Mouse (Mus musculus): ENCODE measurements around the gene Fsd1.
A peak's percentile ranks its signal among the peaks of the same experiment; 100 is the strongest.

Gene Fsd1

DNA sequence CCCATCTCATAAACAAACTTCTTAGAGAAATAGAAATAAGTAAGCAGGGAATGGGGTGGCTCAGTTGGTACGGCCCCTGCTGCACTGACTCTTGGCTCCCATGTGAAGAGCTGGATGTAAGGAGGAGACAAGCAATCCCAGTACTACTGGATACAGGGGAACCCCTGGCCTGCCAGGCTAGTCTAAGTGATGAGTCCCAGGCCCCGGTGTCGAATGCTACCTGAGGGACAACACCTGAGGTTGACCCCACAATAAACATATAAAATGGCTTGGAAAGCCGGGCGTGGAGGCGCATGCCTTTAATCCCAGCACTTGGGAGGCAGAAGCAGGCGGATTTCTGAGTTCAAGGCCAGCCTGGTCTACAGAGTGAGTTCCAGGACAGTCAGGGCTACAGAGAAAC, 45.1 kb downstream of the Fsd1 start:
- DNase-seq (ENCODE audit: low spot score), result no peak

DNA sequence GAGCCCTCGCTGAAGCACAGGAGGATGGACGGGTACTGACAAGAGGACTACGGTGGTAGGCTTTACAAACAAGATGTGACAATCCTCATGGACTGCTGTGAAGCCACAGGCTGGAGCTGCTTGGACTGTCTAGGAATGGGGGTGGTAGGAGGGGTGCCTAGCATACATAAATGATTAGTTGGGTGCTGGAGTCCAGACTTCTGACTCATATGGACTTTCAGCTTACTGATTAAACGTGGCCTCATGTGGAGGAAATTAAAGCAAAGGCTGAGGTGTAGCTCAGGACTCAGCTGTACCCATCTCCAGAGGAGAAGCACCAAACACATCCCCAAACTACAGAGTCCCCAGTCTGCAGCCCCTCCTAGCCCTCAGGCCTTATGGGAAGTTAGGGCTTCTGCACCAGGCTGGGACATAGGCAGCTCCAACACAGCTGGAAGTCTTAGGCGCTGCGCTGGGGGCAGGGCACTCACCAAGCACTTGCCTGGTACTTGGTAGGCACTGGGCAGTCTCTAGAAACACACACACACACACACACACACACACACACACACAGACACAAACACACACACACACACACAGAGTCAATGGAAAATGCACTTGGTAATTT, 45.9 kb downstream of the Fsd1 start:
- no peak for DNase-seq (ENCODE audit: low spot score)

DNA sequence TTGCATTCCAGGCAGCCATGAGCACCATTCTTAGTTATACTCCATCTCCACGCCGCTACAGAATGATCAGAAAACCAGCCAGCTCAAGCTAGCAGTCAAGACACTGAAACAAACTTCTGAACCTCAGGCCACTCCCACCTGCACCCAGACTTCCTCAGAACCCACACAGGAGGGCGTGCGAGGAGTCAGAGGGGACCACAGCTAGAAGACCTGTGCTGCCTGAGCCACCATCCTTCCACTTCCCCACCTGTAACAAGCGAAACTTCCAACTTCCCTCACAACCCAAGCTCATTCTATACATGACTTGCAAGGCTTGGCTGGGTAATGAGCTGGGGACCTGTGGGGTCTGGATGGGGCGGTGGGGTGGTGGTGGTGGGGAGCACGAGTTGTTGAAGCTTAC, 46.5 kb downstream of the Fsd1 start:
- DNase-seq (ENCODE audit: low spot score), result no peak

DNA sequence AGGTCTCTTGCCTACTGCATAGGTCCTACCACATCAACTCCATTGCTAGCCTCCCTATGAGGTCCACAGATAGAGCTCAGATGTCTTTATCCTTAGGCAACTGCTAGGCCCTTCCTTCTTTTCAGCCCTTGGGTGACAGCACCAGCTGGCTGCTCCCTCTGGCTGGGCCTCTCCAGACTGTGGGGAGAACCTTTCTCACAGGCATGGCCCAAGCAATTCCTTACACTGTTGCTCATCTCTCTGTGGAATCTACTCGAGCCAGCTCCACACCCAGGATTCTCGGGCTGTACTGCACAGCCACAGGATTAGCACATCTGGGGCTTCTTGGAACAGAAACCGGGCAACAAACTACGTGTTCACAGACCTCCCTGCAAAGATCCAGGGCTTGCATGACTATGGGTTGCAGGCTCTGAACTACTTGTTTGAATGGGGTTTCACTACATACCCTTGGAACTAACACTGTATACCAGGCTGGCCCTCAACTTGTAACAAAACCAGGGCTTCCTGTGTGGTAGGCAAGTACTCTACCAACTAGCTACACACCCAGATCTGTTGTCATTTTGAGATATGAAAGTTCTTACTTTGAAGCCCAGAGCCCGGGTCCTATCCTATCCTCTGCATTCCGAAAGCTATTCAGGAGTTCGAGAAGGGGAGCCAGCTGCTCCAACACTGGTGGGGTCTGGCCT, 47.9 kb downstream of the Fsd1 start:
- no peak for DNase-seq (ENCODE audit: low spot score)

DNA sequence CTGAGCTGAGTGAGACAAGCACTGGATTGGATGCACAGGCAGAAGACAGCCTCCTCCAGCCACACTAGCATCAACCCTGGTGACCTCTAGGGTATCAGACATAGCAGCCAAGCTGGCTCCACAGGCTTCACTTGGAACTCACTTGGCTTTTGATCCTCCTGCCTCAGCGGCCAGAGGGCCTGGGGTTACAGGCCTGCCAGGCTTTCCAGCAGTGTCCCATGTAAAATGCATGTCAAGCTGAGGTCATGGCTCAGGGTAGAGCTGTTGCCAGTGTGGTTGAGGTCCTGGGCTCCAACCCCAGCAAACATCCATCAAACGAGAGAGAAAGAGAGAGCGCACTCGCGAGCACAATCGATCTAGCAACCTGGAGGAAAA, 48.4 kb downstream of the Fsd1 start:
- DNase-seq (ENCODE audit: low spot score), result no peak

DNA sequence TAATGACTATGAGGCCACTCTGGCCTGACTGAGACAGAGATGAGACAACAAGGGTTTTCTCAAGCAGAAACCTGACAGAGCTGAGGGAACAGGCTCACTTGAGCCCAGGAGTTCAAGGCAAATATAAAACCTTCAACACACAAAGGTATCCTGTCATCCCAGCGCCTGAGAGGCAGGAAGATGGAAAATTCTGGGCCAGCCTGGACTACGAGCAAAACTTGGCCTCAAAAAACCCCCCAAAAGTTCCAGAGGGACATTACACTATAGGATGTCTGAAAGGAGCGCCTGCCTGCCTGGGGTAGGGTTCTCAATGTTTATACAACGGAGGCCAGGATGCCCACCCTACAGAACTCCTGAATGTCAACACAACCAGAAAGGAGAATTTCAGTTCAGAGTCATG, 48.9 kb downstream of the Fsd1 start:
- DNase-seq (ENCODE audit: low spot score), result no peak

DNA sequence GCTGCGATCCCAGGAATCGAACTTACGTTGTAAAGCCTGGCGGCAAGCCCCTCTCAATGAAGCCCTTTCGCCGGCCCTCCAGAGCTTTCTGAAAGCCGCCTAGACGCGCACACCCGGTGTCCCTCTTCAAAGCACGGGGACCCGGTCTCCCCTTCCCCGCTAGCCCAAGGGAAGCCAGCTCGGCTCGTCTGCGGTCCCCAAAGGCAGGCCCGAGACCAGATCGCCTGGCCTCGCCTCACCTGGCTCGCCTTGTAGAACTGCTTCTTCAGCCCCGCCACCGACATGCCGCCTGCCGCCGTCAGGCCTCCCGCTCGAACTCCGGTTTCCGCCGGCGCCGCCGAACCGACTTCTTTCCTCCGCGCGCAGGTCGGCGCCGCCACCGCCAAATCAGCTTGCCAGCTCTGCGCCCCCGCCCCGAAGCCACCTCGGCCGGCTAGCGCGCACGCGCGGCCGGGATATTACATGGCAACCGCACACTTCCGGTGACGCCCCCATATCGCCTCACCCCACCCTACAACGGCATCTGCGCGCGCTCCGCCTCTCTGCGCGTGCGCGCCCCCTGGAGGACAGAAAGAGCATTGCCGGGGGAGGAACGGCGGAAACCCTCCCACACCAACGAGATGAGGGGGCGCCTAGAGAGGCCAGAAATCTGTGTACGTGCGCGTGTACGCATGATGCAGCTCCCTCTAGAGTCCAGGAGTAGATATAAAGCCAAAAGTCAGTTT, 50.0 kb downstream of the Fsd1 start, which contains the start of gene Sh3gl1:
TSS of gene Sh3gl1 (minus strand) at position 460 of the 725 bp plus-strand sequence.
- DNase-seq (ENCODE audit: low spot score), result peak; percentile 99

DNA sequence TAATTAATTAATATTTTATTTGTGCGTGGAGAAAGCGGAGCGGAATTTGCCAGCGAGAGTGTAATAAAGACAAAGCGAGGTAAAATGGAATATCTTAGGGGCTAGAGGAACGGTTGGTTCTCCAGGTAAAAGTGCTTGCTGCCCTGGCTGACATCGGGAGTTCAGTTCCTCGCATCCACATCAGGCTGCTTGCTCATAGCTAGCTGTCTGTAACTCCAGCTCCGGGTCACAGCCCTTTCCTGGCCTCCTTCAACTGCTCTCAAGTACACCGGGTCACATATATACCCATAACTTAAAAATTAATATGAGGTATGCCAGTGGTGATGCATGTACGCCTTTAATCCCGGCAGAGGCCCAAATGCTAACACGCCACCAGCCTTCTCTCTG, 50.6 kb downstream of the Fsd1 start:
- no peak for DNase-seq (ENCODE audit: low spot score)

DNA sequence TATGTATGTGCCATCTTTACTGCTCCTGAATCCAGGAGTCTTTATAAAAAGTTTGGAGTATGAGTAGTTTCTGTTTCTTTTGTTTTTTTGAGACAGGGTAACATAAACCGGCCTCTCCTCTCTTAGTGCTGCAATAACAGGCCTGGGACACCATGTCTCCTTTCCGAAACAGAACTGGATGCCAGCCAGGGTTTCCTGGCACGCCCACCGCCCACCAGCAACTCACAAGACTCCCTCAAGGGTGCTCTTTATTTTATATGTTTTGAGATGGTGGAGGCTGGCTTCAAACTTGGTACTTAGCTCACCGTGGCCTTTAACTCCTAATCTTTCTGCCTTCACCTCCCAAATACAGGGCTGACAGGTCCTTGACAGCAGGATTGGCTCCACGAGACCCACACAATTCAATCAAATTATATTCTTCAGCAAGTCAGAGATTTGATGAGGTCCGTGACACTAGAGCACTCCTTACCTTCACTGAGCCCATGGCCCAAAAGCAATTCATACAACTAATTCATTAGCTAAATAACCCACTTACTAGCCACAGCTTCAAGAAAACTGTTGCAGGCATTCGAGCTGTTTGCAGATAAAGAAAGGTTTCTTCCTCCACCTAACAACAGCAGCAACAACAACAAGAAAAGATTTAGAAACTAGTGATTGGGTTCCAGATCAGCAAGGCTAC, 52.4 kb downstream of the Fsd1 start:
- DNase-seq (ENCODE audit: low spot score), result no peak

DNA sequence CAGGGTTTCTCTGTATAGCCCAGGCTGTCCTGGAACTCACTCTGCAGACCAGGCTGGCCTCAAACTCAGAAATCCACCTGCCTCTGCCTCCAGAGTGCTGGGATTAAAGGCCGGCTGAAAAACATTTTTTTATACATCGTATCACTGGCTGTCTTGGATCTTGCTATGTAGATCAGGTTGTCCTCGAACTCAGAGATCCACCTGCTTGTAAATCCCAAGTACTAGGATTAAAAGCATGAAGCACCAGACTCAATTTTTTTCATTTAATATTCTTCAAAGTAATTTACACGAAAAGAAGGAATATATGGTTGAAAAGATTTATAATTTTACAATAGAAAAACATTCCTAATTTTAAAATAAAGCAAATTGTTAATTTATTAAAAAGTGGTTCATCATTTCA, 53.0 kb downstream of the Fsd1 start:
- DNase-seq (ENCODE audit: low spot score), result no peak

DNA sequence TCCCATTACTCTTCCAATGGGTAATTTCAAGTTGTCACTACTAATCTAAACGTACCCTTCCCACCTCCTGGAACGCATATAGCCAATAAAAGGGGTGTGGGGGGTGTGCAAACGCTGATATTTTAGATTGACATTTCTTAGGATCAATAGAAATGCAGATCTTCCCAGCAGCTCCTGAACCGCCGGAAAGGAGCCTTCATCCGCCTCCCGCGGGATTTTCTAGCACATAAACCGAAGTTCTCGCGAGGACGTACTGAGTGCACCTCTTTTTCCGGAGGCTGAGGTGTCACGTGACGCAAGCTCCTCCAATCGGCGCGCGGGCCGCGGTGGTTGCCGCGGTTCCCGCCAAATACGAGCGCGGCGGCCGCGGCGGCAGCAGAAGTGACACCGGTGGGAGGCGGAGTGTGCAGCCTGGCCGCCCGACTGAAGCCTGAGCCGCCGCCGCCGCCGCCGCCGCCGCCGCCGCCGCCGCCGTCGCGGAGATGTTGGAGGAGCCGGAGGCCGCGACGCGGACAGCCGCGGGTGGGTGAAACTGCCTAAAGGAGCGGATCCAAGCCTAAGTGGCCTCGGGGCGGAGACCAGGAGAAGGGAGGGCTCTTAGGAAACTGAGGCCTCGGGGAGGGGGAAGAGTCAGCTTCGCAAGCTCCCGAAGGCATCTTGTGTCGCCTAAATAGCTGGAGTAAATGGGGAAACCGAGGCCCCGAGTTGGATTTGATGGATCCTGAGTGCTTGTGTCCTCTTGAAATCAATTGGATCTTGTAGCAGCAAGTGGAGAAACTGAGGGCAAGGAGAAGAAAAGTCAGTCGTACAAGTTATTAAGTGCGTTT, 53.9 kb downstream of the Fsd1 start, which contains the start of gene Chaf1a:
TSS of gene Chaf1a (plus strand) at position 410 of the 827 bp plus-strand sequence.
- DNase-seq (ENCODE audit: low spot score), result peak; percentile 97

DNA sequence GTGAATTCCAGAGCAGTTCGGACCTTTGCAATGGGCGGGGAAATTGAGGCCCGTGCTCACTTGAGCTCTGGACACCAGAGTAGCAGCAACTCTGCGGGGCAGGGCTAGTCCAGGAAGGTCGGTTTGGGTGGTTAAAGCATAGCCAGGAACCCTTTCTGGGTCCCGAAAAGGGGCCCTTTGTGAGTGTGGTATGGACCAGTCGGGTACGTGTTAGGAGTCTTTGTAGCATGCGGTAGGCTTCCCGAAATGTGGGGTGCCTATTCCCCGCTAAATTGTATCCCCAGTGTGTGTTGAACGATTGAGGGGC, 54.5 kb downstream of the Fsd1 start:
- no peak for DNase-seq (ENCODE audit: low spot score)

Data from left cerebral cortex, adult 11 months (tissue).